Mouse (Mus musculus) ES-E14 (cell line): ENCODE measurements around the gene Rspo1. TPM values are rescaled to one million over a fixed set of nuclear protein-coding genes. Genes with fewer than 3 reads are reported as not detected.
A peak's percentile ranks its signal among the peaks of the same experiment; 100 is the strongest.

ENCODE experiments used
- DNase-seq: peaks from one replicate; pipeline ENCODE4 v3.0.0-alpha.2; 2013; ENCODE audit warnings: low read depth, low spot score
- H3K27ac ChIP-seq: 2 replicates; pipeline ENCODE4 v1.5.1; 2012; ENCODE audit warnings: low read depth, mild to moderate bottlenecking, low read length, moderate library complexity, mixed read lengths; ENCODE audit not compliant: poor library complexity, insufficient read depth, severe bottlenecking
- H3K36me3 ChIP-seq: 2 replicates; pipeline ENCODE4 v1.6.1; 2012; ENCODE audit warnings: mild to moderate bottlenecking, low read length, moderate library complexity, mixed read lengths; ENCODE audit not compliant: control insufficient read depth, poor library complexity, insufficient read depth, severe bottlenecking
- H3K4me1 ChIP-seq, 2 experiments: fragments of 150-350 bp in 1 of 2; sonication (generic) in 1 of 2; 2 replicates each; pipeline ENCODE4 v1.6.1; 2012; ENCODE audit warnings: low read length in 2 of 2, mild to moderate bottlenecking in 1 of 2, mixed read lengths in 1 of 2; ENCODE audit not compliant: control insufficient read depth in 2 of 2, insufficient read depth in 2 of 2, poor library complexity in 1 of 2
- H3K4me3 ChIP-seq, 2 experiments: fragments of 150-350 bp in 1 of 2; sonication (generic) in 1 of 2; 2 replicates each; pipeline ENCODE4 v1.5.1; 2012; ENCODE audit warnings: low read length in 2 of 2, low read depth in 1 of 2, mild to moderate bottlenecking in 1 of 2, mixed read lengths in 1 of 2; ENCODE audit not compliant: insufficient read depth in 1 of 2, poor library complexity in 1 of 2, severe bottlenecking in 1 of 2
- H3K9ac ChIP-seq: 2 replicates; pipeline ENCODE4 v1.6.1; 2012; ENCODE audit warnings: low read depth, mild to moderate bottlenecking, low read length, mixed read lengths; ENCODE audit not compliant: poor library complexity, insufficient read depth, severe bottlenecking
- H3K9me3 ChIP-seq: fragments of 150-350 bp; sonication (generic); 2 replicates; pipeline ENCODE4 v1.6.1; 2012; ENCODE audit warnings: low read depth, mild to moderate bottlenecking, low read length; ENCODE audit not compliant: control insufficient read depth, insufficient read depth
- CHD2 ChIP-seq: IDR thresholded peaks from 2 replicates; pipeline ENCODE4 v1.6.1; 2014; ENCODE audit warnings: mild to moderate bottlenecking, low read depth, low read length, inconsistent platforms
- HCFC1 ChIP-seq: IDR thresholded peaks from 2 replicates; pipeline ENCODE4 v1.6.1; 2012; ENCODE audit warnings: low read length, inconsistent platforms, borderline replicate concordance; ENCODE audit not compliant: insufficient read depth
- MAFK ChIP-seq: IDR thresholded peaks from 2 replicates; pipeline ENCODE4 v1.6.1; 2014; ENCODE audit warnings: mild to moderate bottlenecking, low read depth, low read length, inconsistent platforms; ENCODE audit not compliant: insufficient read depth
- ZC3H11A ChIP-seq: IDR thresholded peaks from 2 replicates; pipeline ENCODE4 v1.6.1; 2012; ENCODE audit warnings: low read depth, mild to moderate bottlenecking, inconsistent platforms, low read length, borderline replicate concordance
- ZNF384 ChIP-seq: IDR thresholded peaks from 2 replicates; pipeline ENCODE4 v1.6.1; 2012; ENCODE audit warnings: low read depth, low read length, inconsistent platforms
- in situ Hi-C, 2 experiments: fragments of 600-800 bp; cut with MboI; formaldehyde crosslinking; loops; one replicate each; pipeline ENCODE4 v1.15.1; 2025; ENCODE audit warnings: low sequenced_read_pairs in 2 of 2, inconsistent platforms in 1 of 2; ENCODE audit not compliant: unreplicated experiment in 2 of 2
- total RNA-seq: library from RNA; depleted of rRNA; stranded (reverse); fragments of 300-350 nt; gene quantifications from 2 replicates; pipeline ENCODE4 v1.2.3, GENCODE M21; 2012

The Rspo1 gene
- total RNA-seq, 1 experiment: 3.3 TPM

GRCm38 (mm10) chr4:124970677-124971076 is 15.6 kb upstream of the Rspo1 start:
- Histone ChIP-seq H3K4me1 (no peaks in the 10 kb centered on the region; a peak in 1 of 4 replicates), H3K9me3 (no peaks in the 10 kb centered on the region), H3K9ac (no peak overlapping the region), H3K36me3 (no peaks in the 10 kb centered on the region), H3K4me3 (no peak overlapping the region), H3K27ac (no peak overlapping the region)
- TF ChIP-seq CHD2: no peak
- no peak for TF ChIP-seq ZC3H11A
- in situ Hi-C loops: no loop called here
- DNase-seq: no peak

- Histone ChIP-seq H3K9ac (no peak overlapping the region), H3K9me3 (no peaks in the 10 kb centered on the region), H3K27ac (no peak overlapping the region), H3K4me1 (no peaks in the 10 kb centered on the region; a peak in 1 of 4 replicates), H3K4me3 (no peak overlapping the region), H3K36me3 (no peaks in the 10 kb centered on the region)
- TF ChIP-seq ZNF384 (no peak), MAFK (no peak), ZC3H11A (no peak), HCFC1 (no peak), CHD2 (no peak)
- no peak for DNase-seq
- in situ Hi-C loops: no loop called here
Observed at GRCm38 (mm10) chr4:124971094-124971493, 15.1 kb upstream of the Rspo1 start.

DNA sequence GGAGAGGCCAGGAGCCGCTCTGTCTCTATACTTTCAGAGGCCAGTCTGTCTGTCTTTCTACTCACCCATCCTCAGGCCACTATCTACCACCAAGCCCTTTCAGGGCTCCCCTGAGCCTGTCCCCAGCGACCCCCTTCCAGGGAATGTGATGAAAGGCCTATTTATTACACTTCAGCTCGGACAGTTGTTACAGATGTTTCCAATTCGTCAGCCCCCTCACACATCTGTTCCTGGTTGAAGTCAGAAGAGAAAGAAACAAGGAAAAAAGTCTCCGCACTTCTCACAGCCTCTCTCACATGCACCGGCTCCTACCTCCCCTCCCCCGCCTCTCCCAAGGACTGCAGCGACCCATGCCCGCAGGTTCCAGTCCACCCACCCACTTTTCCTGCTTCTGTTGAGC is 13.9 kb upstream of the Rspo1 start:
- Histone ChIP-seq H3K27ac (no peak overlapping the region), H3K36me3 (no peaks in the 10 kb centered on the region), H3K9ac (no peak overlapping the region), H3K9me3 (no peaks in the 10 kb centered on the region), H3K4me1 (no peaks in the 10 kb centered on the region; a peak in 1 of 4 replicates), H3K4me3 (no peak overlapping the region)
- no peak for DNase-seq
- in situ Hi-C loops: no loop called here
- TF ChIP-seq ZC3H11A: no peak
- no peak for TF ChIP-seq HCFC1
- no peak for TF ChIP-seq MAFK
- TF ChIP-seq ZNF384: no peak
- TF ChIP-seq CHD2: no peak

- H3K9me3 ChIP-seq: no peaks in the 10 kb centered on the region
- peaks cover 0 to under 1% of the 10 kb centered on the region in 2 experiments; a peak in 1 of 4 replicates for H3K4me1 ChIP-seq
- H3K36me3 ChIP-seq: no peaks in the 10 kb centered on the region
- in situ Hi-C loops: no loop called here
- peak; percentile 35 for DNase-seq
- H3K9ac ChIP-seq: no peak overlapping the region
- no peak overlapping the region for H3K27ac ChIP-seq
- no peak overlapping the region for H3K4me3 ChIP-seq
- TF ChIP-seq CHD2 (no peak), MAFK (no peak), ZNF384 (no peak), ZC3H11A (no peak), HCFC1 (no peak)
Observed at GRCm38 (mm10) chr4:124973296-124973695, 12.9 kb upstream of the Rspo1 start.

- in situ Hi-C loops: no loop called here
- DNase-seq: no peak
- Histone ChIP-seq H3K9me3 (no peaks in the 10 kb centered on the region), H3K9ac (no peak overlapping the region), H3K4me1 (peaks cover 0 to 2% of the 10 kb centered on the region in 2 experiments; a peak in 1 of 4 replicates), H3K27ac (no peak overlapping the region), H3K36me3 (no peaks in the 10 kb centered on the region), H3K4me3 (no peak overlapping the region)
- TF ChIP-seq MAFK (no peak), CHD2 (no peak), ZC3H11A (no peak), HCFC1 (no peak), ZNF384 (no peak)
Observed at GRCm38 (mm10) chr4:124978201-124978600, 8.0 kb upstream of the Rspo1 start.
